Mouse (Mus musculus) hindbrain, postnatal 0 days (tissue): ENCODE measurements around the gene Ppargc1a. TPM values are rescaled to one million over a fixed set of nuclear protein-coding genes. Genes with fewer than 3 reads are reported as not detected.

Source experiments
- ATAC-seq: fragments of 200-750 bp; cut with Nextera tagmentation; 2 replicates; pipeline ENCODE4 v1.8.0; 2017; ENCODE audit warnings: mild to moderate bottlenecking, moderate TSS enrichment, moderate library complexity
- DNase-seq: peaks from one replicate; pipeline ENCODE4 v3.0.0-alpha.2; 2015; ENCODE audit warnings: low spot score
- H3K27ac ChIP-seq: fragments of 300-500 bp; sonication (generic); 2 replicates; pipeline ENCODE4 v1.5.1; 2014; ENCODE audit warnings: mild to moderate bottlenecking
- H3K27me3 ChIP-seq: fragments of 300-500 bp; sonication (generic); 2 replicates; pipeline ENCODE4 v1.6.1; 2014; ENCODE audit warnings: low read length, mixed read lengths; ENCODE audit not compliant: insufficient read depth
- H3K36me3 ChIP-seq: fragments of 300-500 bp; sonication (generic); 2 replicates; pipeline ENCODE4 v1.6.1; 2014; ENCODE audit warnings: low read length, mixed read lengths; ENCODE audit not compliant: insufficient read depth
- H3K4me1 ChIP-seq: fragments of 300-500 bp; sonication (generic); 2 replicates; pipeline ENCODE4 v1.6.1; 2014; ENCODE audit warnings: antibody characterized with exemption, low read length, mixed read lengths; ENCODE audit not compliant: insufficient read depth
- H3K4me2 ChIP-seq: fragments of 300-500 bp; sonication (generic); 2 replicates; pipeline ENCODE4 v1.6.1; 2014; ENCODE audit warnings: low read depth, mild to moderate bottlenecking, low read length, moderate library complexity, mixed read lengths
- H3K4me3 ChIP-seq: fragments of 300-500 bp; sonication (generic); 2 replicates; pipeline ENCODE4 v1.5.1; 2014; ENCODE audit warnings: low read length
- H3K9ac ChIP-seq: fragments of 300-500 bp; sonication (generic); replicated peaks from 2 replicates; pipeline ENCODE4 v1.6.1; 2014; ENCODE audit warnings: mild to moderate bottlenecking, low read length, moderate library complexity, mixed read lengths
- H3K9me3 ChIP-seq: fragments of 300-500 bp; sonication (generic); 2 replicates; pipeline ENCODE4 v1.6.1; 2016; ENCODE audit warnings: low read length, mixed read lengths
- CTCF ChIP-seq: IDR thresholded peaks from 2 replicates; pipeline ENCODE4 v1.5.1; 2016; ENCODE audit warnings: antibody characterized with exemption, control low read depth, low read depth
- WGBS: fragments of 180-500 bp; shearing (Covaris S2); extraction: QIAGEN DNeasy Blood & Tissue Kit; methylation state at CpG from one replicate; pipeline ENCODE4 v1.1.7; 2014; 5-methylcytosine and 5-hydroxymethylcytosine counted together
- polyA plus RNA-seq: library from polyadenylated mRNA; unstranded; fragments of >200 nt; fragmentation: Nextera tagmentation; extraction: Ambion mirVana; gene quantifications from 2 replicates; pipeline ENCODE4 v1.2.1, GENCODE M21; 2015
- total RNA-seq: library from RNA; depleted of rRNA; stranded (reverse); fragments of >200 nt; gene quantifications from 2 replicates; pipeline ENCODE4 v1.2.3, GENCODE M21; 2014; rRNA removed

Gene Ppargc1a
- 14.5 and 16.3 TPM in 2 replicates for total RNA-seq
- polyA plus RNA-seq: 20.3 and 22.6 TPM in 2 replicates

DNA sequence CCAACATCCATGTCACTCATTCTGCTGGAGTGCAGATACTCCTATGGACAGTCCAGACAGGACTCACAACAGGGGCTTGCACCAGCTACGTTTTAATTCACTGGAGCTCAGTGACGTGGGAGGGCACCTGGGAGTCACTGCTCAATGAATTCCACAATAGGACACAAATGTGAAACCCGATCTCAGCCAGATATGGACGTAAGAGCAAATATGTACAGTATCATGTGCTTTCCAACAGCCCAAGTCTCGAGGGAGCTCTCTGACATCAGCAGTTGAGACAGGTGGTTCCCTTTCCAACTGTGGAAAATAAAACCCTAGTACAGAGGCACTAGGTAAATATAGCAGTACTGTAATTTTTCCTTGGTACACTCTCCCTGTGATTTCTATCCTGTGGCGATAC lies at the start of gene Ppargc1a:
Ppargc1a (minus strand) TSS at position 68 of the 400 bp plus-strand sequence.
- H3K9me3 ChIP-seq: no peaks in the 10 kb centered on the region
- ATAC-seq (peak; percentile 27; the same call in 1 of the 2 replicates), DNase-seq (peak; percentile 49)
- no peaks in the 10 kb centered on the region for H3K27me3 ChIP-seq
- peak within 1 kb of the TSS; percentile 27 for H3K4me2 ChIP-seq
- H3K9ac ChIP-seq: no peak within 1 kb of the TSS
- no peak for TF ChIP-seq CTCF
- WGBS: 30% methylated on average over 6 of the region's 6 CpGs
- no peak within 1 kb of the TSS for H3K4me3 ChIP-seq
- peak within 1 kb of the TSS; percentile 67; the same call in 1 of the 2 replicates for H3K27ac ChIP-seq
- H3K36me3 ChIP-seq: no peaks in the 10 kb centered on the region
- H3K4me1 ChIP-seq: peaks cover 4% of the 10 kb centered on the region; the same call in 1 of the 2 replicates

DNA sequence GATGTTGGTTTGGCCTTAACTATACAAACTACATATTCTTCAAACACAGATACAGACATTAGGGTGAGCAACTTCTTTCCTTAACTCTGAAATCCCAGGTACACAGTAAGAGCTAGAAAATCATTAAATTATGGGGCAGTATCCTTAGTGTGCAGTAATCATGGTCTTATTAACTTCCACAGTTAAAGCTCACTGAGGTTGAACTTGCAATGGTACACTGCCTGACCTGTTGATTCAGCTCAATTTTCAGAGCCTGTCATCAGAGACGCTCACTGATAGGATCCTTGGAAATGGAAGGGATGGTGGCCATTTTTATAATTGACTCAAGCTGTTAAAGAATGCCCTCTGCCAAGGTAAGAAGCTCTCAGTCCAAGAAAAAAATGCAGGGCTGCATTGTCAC lies 49.4 kb upstream of the Ppargc1a start:
- no peak for ATAC-seq
- Histone ChIP-seq H3K4me2 (no peak overlapping the region), H3K4me1 (no peaks in the 10 kb centered on the region), H3K27ac (no peak overlapping the region), H3K36me3 (no peaks in the 10 kb centered on the region), H3K9me3 (no peaks in the 10 kb centered on the region), H3K9ac (no peak overlapping the region), H3K4me3 (no peak overlapping the region), H3K27me3 (no peaks in the 10 kb centered on the region)
- TF ChIP-seq CTCF: no peak
- no peak for DNase-seq
- 88% methylated on average over 1 of the region's 1 CpGs for WGBS

DNA sequence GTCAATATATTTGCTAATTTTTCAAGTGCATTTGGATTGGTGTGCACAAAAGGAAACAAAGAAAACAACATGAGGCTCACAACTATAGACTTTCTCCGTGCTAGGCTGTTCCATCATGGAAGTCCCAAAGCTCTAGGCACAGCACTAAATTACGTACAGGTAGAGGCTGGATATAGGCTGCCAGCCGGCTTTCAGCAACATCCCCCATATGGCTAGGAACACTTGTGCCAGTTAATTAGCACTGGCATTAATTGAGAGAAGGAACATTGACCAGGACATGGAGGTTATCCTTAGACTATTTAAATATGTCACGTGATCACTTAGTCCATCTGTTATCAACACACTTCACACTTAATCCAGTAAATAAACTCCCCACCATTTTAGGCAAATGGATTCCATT lies 44.5 kb upstream of the Ppargc1a start:
- H3K27me3 ChIP-seq: no peaks in the 10 kb centered on the region
- DNase-seq: no peak
- no peaks in the 10 kb centered on the region for H3K36me3 ChIP-seq
- ATAC-seq: no peak
- no peak overlapping the region for H3K4me3 ChIP-seq
- H3K27ac ChIP-seq: no peak overlapping the region
- no peaks in the 10 kb centered on the region for H3K4me1 ChIP-seq
- H3K9ac ChIP-seq: no peak overlapping the region
- no peaks in the 10 kb centered on the region for H3K9me3 ChIP-seq
- no peak overlapping the region for H3K4me2 ChIP-seq
- no peak for TF ChIP-seq CTCF
- 70% methylated on average over 4 of the region's 4 CpGs for WGBS

DNA sequence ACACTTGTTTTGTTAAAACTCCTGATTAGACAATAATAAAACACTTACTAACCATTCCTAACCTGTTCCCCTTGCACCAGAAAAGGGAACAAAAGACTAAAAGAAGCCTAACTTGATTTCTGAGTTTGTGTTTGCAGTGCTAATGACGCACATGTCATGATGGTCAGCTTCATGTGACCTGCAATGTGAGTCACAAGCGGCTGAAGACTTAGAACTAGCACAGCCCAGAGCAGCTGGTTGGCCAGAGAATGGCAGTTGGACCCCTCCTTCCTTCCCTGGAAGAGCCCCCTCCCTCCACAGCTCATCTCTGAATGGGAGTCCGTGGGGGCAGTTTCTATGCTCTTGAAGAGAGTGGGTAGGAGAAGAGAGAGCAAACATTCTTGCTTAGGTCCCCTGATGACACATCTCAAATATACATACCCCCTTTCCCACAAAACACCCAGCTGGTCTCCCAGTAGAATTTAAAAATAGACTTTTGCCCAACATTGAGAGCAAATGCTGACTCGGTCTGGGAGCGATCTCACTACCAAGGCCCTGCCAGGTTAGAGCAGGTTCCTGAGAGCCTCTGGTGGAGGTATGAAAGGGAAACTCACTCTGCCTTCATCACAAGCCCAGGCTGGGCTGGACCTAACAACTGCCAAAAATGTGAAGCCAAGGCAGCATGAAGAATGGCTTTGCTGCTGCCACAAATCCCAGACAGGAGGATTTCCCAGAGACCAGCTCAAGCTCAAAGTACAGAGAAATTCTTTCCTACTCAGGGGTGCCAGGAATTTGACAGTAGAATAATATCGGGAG lies 40.4 kb upstream of the Ppargc1a start:
- ATAC-seq (no peak), DNase-seq (no peak)
- Histone ChIP-seq H3K27me3 (no peaks in the 10 kb centered on the region), H3K4me2 (no peak overlapping the region), H3K27ac (no peak overlapping the region), H3K9ac (no peak overlapping the region), H3K4me3 (no peak overlapping the region), H3K36me3 (no peaks in the 10 kb centered on the region), H3K4me1 (no peaks in the 10 kb centered on the region), H3K9me3 (no peaks in the 10 kb centered on the region)
- 73% methylated on average over 6 of the region's 6 CpGs for WGBS
- no peak for TF ChIP-seq CTCF

DNA sequence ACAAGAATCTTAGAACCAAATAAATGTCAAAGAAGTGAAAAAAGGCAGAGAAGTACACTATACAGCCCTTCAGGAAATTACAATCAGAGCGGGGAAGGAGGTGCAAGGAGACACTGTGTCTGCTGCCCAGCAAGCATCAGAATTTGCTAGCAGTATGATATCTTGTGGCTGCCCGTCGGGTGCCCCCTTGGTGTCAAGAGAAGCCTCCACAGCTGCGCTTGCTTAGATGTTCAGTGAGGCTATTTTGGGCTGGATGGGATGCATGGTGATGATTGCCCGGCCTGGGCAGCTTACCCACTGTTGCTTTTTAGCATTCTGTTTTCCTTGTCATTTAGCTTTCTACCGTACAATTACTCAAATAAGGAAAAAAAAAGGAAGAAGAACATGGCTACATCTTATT lies 32.0 kb upstream of the Ppargc1a start:
- H3K36me3 ChIP-seq: no peaks in the 10 kb centered on the region
- no peak overlapping the region for H3K9ac ChIP-seq
- ATAC-seq (no peak), DNase-seq (no peak)
- TF ChIP-seq CTCF: no peak
- no peaks in the 10 kb centered on the region for H3K27me3 ChIP-seq
- H3K27ac ChIP-seq: no peak overlapping the region
- 70% methylated on average over 6 of the region's 6 CpGs for WGBS
- H3K4me2 ChIP-seq: no peak overlapping the region
- H3K4me3 ChIP-seq: no peak overlapping the region
- no peaks in the 10 kb centered on the region for H3K4me1 ChIP-seq
- no peaks in the 10 kb centered on the region for H3K9me3 ChIP-seq

DNA sequence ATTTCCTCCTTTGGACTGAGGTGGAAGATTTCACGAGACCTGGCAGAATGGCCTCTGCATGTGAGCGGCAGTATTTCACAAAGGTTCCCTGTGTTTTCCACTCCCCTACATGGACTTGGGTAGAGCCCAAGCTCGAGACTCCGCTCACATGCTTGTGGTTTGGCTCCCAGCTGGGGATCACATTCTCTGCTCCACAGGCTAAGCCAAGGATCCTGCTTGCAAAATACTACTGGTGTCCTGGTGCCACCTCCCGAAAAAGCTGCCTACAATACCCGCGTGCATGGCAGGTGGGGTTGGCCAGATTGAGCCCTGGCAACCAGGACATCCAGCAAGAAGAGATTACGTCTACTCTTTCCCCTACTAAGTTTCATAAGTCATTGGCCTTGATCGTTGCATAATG lies 28.1 kb upstream of the Ppargc1a start:
- Histone ChIP-seq H3K27me3 (no peaks in the 10 kb centered on the region), H3K9ac (no peak overlapping the region), H3K4me1 (no peaks in the 10 kb centered on the region; the same call in 1 of the 2 replicates), H3K4me3 (no peak overlapping the region), H3K9me3 (no peaks in the 10 kb centered on the region), H3K27ac (no peak overlapping the region), H3K4me2 (no peak overlapping the region), H3K36me3 (no peaks in the 10 kb centered on the region)
- DNase-seq: no peak
- no peak for TF ChIP-seq CTCF
- 74% methylated on average over 9 of the region's 9 CpGs for WGBS
- no peak for ATAC-seq

DNA sequence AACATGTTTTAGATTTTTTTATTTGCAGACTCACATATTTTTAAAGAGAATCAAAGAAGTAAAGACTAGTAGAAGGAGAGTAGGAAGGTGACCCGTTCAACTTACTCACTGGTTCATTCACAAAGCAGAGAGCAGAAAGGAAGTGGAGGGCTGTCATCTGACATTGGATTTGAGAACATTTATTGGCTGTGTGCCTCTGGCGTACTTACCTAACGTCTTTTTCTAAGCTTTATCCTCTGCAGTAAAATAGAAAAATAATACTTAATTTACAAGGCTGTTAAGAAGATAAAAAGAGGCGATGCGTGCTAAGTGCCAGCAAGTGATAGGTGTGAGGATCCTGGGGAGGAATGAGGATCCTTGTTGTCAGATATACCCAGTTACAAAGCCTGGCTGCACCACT lies 24.7 kb upstream of the Ppargc1a start:
- no peak overlapping the region for H3K4me3 ChIP-seq
- H3K27ac ChIP-seq: no peak overlapping the region
- DNase-seq (no peak), ATAC-seq (no peak)
- no peak overlapping the region for H3K9ac ChIP-seq
- H3K4me1 ChIP-seq: no peaks in the 10 kb centered on the region; the same call in 1 of the 2 replicates
- TF ChIP-seq CTCF: no peak
- H3K36me3 ChIP-seq: no peaks in the 10 kb centered on the region
- WGBS: 61% methylated on average over 5 of the region's 5 CpGs
- no peaks in the 10 kb centered on the region for H3K9me3 ChIP-seq
- no peak overlapping the region for H3K4me2 ChIP-seq
- no peaks in the 10 kb centered on the region for H3K27me3 ChIP-seq
